Mouse (Mus musculus) cerebellum, postnatal 4 days (tissue): ENCODE measurements around the gene Cenpa.
"Not testable (repeated sequence)": the region's sequence is repeated elsewhere in the genome, so short reads cannot be mapped to it uniquely, and the experiment has no call there.

ENCODE experiments used
- DNase-seq, 2 experiments: peaks; one replicate each; pipeline ENCODE4 v3.0.0; 2022; ENCODE audit warnings: low spot score in 2 of 2, mixed read lengths in 1 of 2

Gene Cenpa

GRCm38 (mm10) chr5:30646036-30646435 is 20.5 kb upstream of the Cenpa start:
- no peak for DNase-seq

GRCm38 (mm10) chr5:30647396-30647795 is 19.2 kb upstream of the Cenpa start:
- DNase-seq: no peak

GRCm38 (mm10) chr5:30647815-30648560 is 18.6 kb upstream of the Cenpa start, which contains the start of gene Slc35f6:
Gene Slc35f6 (plus strand): TSS chr5:30647933.
- DNase-seq: peak; percentile 91 to 92

- DNase-seq: no peak
These were observed 17.0 kb upstream of the Cenpa start for GRCm38 (mm10) chr5:30649558-30649957.

GRCm38 (mm10) chr5:30650756-30651155 is 15.8 kb upstream of the Cenpa start:
- DNase-seq: no peak

- no peak for DNase-seq
These were observed 15.0 kb upstream of the Cenpa start for GRCm38 (mm10) chr5:30651554-30651953.

GRCm38 (mm10) chr5:30653246-30653645 is 13.3 kb upstream of the Cenpa start:
- DNase-seq: no peak

GRCm38 (mm10) chr5:30655042-30655441 is 11.5 kb upstream of the Cenpa start:
- DNase-seq: no peak

- no peak for DNase-seq
These were observed 10.9 kb upstream of the Cenpa start for GRCm38 (mm10) chr5:30655526-30656195.

GRCm38 (mm10) chr5:30659042-30659441 is 7.5 kb upstream of the Cenpa start:
- no peak for DNase-seq

- DNase-seq: no peak
These were observed 6.3 kb upstream of the Cenpa start for GRCm38 (mm10) chr5:30660278-30660677.

GRCm38 (mm10) chr5:30660813-30661212 is 5.8 kb upstream of the Cenpa start:
- DNase-seq: no peak

GRCm38 (mm10) chr5:30665360-30665759 is 1.2 kb upstream of the Cenpa start:
- DNase-seq: no peak

GRCm38 (mm10) chr5:30665968-30666367 is 609 bp upstream of the Cenpa start:
- DNase-seq: no peak

GRCm38 (mm10) chr5:30667215-30667614 is 638 bp downstream of the Cenpa start:
- no peak for DNase-seq

GRCm38 (mm10) chr5:30667686-30668085 is 1.1 kb downstream of the Cenpa start:
- DNase-seq: no peak

- no peak for DNase-seq
These were observed 2.3 kb downstream of the Cenpa start for GRCm38 (mm10) chr5:30668637-30669495.

- no peak for DNase-seq
These were observed 2.9 kb downstream of the Cenpa start for GRCm38 (mm10) chr5:30669496-30669830.

GRCm38 (mm10) chr5:30670091-30670490 is 3.5 kb downstream of the Cenpa start:
- no peak for DNase-seq

GRCm38 (mm10) chr5:30674001-30674400 is 7.4 kb downstream of the Cenpa start:
- DNase-seq: no peak

GRCm38 (mm10) chr5:30676800-30677199 is 10.2 kb downstream of the Cenpa start:
- no peak for DNase-seq

- DNase-seq: not testable (repeated sequence)
These were observed 11.5 kb downstream of the Cenpa start for GRCm38 (mm10) chr5:30678069-30678468.
